Mouse (Mus musculus): ENCODE results near the gene Clic3.

GRCm38 (mm10) chr2:25467606-25468303 is 11.1 kb downstream of the Clic3 start:
- TF ChIP-seq CTCF (IDR thresholded peaks at IDR 0.05; ENCODE audit: control insufficient read depth, insufficient read depth, insufficient read length) (no peak), USF1 (IDR thresholded peaks at IDR 0.05; ENCODE audit: low read depth) (no peak)

Measured in C2C12 (cell line).